In genomic region chr1:193381597-193382404, GRCm38 (mm10) we compare ENCODE assay signal across 9 mouse cellular contexts. TPM values are rescaled to one million over a fixed set of nuclear protein-coding genes. Genes with fewer than 3 reads are reported as not detected.
DNase-seq lines count a peak whose midpoint lies in the region; ATAC-seq lines count a peak whose summit lies in the region.
"Had no signal": no experiment of that assay in that cellular context is flagged by ENCODE, and none has a peak within 500 bp of the region (broad histone marks: within the 10 kb centered on the region; RNA-seq: fewer than 3 reads in every experiment).

No protein-coding gene starts in this region.

- no peaks in the 10 kb centered on the region for H3K9me3 ChIP-seq in heart, embryonic 12.5 days (replicated peaks)
- no peaks in the 10 kb centered on the region for H3K9me3 ChIP-seq in hindbrain, embryonic 12.5 days (replicated peaks)
- no peaks in the 10 kb centered on the region for H3K9me3 ChIP-seq in midbrain, embryonic 12.5 days

- WGBS in heart, embryonic 12.5 days = 21% methylated on average over 11 of the region's 11 CpGs
- WGBS in hindbrain, embryonic 12.5 days = 27% methylated on average over 11 of the region's 11 CpGs
- WGBS in midbrain, embryonic 12.5 days = 31% methylated on average over 11 of the region's 11 CpGs

- H3K36me3 ChIP-seq in heart, embryonic 12.5 days = no peaks in the 10 kb centered on the region
- H3K36me3 ChIP-seq in hindbrain, embryonic 12.5 days = no peaks in the 10 kb centered on the region
- H3K36me3 ChIP-seq in midbrain, embryonic 12.5 days = no peaks in the 10 kb centered on the region

- peak overlapping the region; percentile 77 for H3K4me2 ChIP-seq in heart, embryonic 12.5 days
- peak overlapping the region; percentile 49 for H3K4me2 ChIP-seq in hindbrain, embryonic 12.5 days (replicated peaks)
- H3K4me2 ChIP-seq in midbrain, embryonic 12.5 days (replicated peaks) = peak overlapping the region; percentile 50

- no peaks in the 10 kb centered on the region for H3K27me3 ChIP-seq in heart, embryonic 12.5 days (replicated peaks)
- peaks cover 3% of the 10 kb centered on the region; the same call in 1 of the 2 replicates for H3K27me3 ChIP-seq in hindbrain, embryonic 12.5 days
- H3K27me3 ChIP-seq in midbrain, embryonic 12.5 days = peaks cover 11% of the 10 kb centered on the region; the same call in 1 of the 2 replicates

- H3K4me3 ChIP-seq in heart, embryonic 12.5 days = peak overlapping the region; percentile 44
- peak overlapping the region; percentile 28 for H3K4me3 ChIP-seq in hindbrain, embryonic 12.5 days
- H3K4me3 ChIP-seq in midbrain, embryonic 12.5 days = peak overlapping the region; percentile 27

- H3K27ac ChIP-seq in heart, embryonic 12.5 days (ENCODE audit: poor library complexity, severe bottlenecking) = peak overlapping the region; percentile 75
- H3K27ac ChIP-seq in hindbrain, embryonic 12.5 days = peak overlapping the region; percentile 24; the same call in 1 of the 2 replicates
- peak overlapping the region; percentile 46 for H3K27ac ChIP-seq in midbrain, embryonic 12.5 days (replicated peaks)

- ATAC-seq in heart, embryonic 12.5 days (ENCODE audit: insufficient number of reproducible peaks, low FRiP score) = peak; percentile 55
- ATAC-seq in hindbrain, embryonic 12.5 days (ENCODE audit: low FRiP score) = no peak
- ATAC-seq in midbrain, embryonic 12.5 days (ENCODE audit: low FRiP score, low read depth) = peak; percentile 12

- no peak for DNase-seq in heart, adult 9 months (ENCODE audit: low spot score in 2 of 2)
- DNase-seq in ZHBTc4 (ENCODE audit: low read depth, low spot score) = peak; percentile 3
- no peak for DNase-seq in spleen, postnatal 4 days (ENCODE audit: low spot score in 2 of 2)
- no peak for DNase-seq in gastrocnemius, adult 18-20 months (ENCODE audit: low spot score)
- DNase-seq in layer of hippocampus, adult 9-10 months (ENCODE audit: low spot score) = no peak

- H3K4me1 ChIP-seq in heart, embryonic 12.5 days (replicated peaks) = peaks cover 25% of the 10 kb centered on the region
- H3K4me1 ChIP-seq in hindbrain, embryonic 12.5 days = peaks cover 27% of the 10 kb centered on the region
- H3K4me1 ChIP-seq in midbrain, embryonic 12.5 days = peaks cover 21% of the 10 kb centered on the region

- H3K9ac ChIP-seq in heart, embryonic 12.5 days = 0 out of 2 replicates have a peak overlapping the region, but pooled peaks have one; percentile 6
- H3K9ac ChIP-seq in hindbrain, embryonic 12.5 days = no peak overlapping the region
- 0 out of 2 replicates have a peak overlapping the region, but pooled peaks have one; percentile 21 for H3K9ac ChIP-seq in midbrain, embryonic 12.5 days (replicated peaks)

RNA-seq across cellular contexts. Expression of gene Camk1g, which starts 11.7 kb away (rescaled TPM):
- polyA plus RNA-seq in heart, embryonic 12.5 days (2016; fragmentation: Nextera tagmentation; extraction: Ambion mirVana) = 6.9 and 7.1 TPM in 2 replicates
- polyA plus RNA-seq in hindbrain, embryonic 12.5 days (2016; fragmentation: Nextera tagmentation; extraction: Ambion mirVana) = 19.7 and 20.3 TPM in 2 replicates
- 28.1 and 28.7 TPM in 2 replicates for polyA plus RNA-seq in midbrain, embryonic 12.5 days (2016; fragmentation: Nextera tagmentation; extraction: Ambion mirVana)
- total RNA-seq in gastrocnemius, adult 18-20 months (2021) = under 1 TPM in 1 of 2 experiments, not detected in 1; 0.40 TPM
- polyA plus RNA-seq: inflammation-experienced regulatory T-cells, adult 6 months had no signal

Comparison
In these comparisons a context has a peak if more than half of its experiments do, and no peak if none do; other contexts are left out.
1. H3K27ac ChIP-seq: peak in every context shown above with its lines; median percentile 75 in heart, embryonic 12.5 days; 46 in midbrain, embryonic 12.5 days; 24 in hindbrain, embryonic 12.5 days.